Mouse (Mus musculus) ES-Bruce4 (cell line): ENCODE results near the gene Nab2.

Source experiments
- CTCF ChIP-seq: IDR thresholded peaks from one replicate; pipeline ENCODE4 v1.8.1; 2011; ENCODE audit warnings: low read depth, low read length
- EP300 ChIP-seq: IDR thresholded peaks from 2 replicates; pipeline ENCODE4 v1.6.1; 2011; ENCODE audit warnings: low read depth, low read length; ENCODE audit not compliant: insufficient read depth
- POLR2A ChIP-seq: IDR thresholded peaks from one replicate; pipeline ENCODE4 v1.8.1; 2011; ENCODE audit warnings: low read length; ENCODE audit not compliant: insufficient read depth

GRCm38 (mm10) chr10:127671276-127671675 is 2.9 kb upstream of the Nab2 start:
- TF ChIP-seq CTCF, result peak; percentile 68
- TF ChIP-seq POLR2A, result no peak
- TF ChIP-seq EP300, result no peak
